Mouse (Mus musculus): ENCODE measurements around the gene 1810009A15Rik.

GRCm38 (mm10) chr19:8929224-8930088 lies 40.8 kb downstream of the 1810009A15Rik start, which contains the start of the genes Rom1 and Eml3:
- TF ChIP-seq CTCF (IDR thresholded peaks at IDR 0.05; ENCODE audit: control insufficient read depth, insufficient read depth, low read length) = peak; percentile 42; the same call in 1 of the 2 replicates
- TF ChIP-seq POLR2A (IDR thresholded peaks at IDR 0.05; ENCODE audit: borderline replicate concordance, control insufficient read depth, low read depth, low read length) = no peak; the same call in 1 of the 2 replicates

All from bone marrow, adult 2 months (tissue).